Mouse (Mus musculus) midbrain, embryonic 15.5 days (tissue): Measurements from ENCODE around the gene Tefm. TPM values are rescaled to one million over a fixed set of nuclear protein-coding genes. Genes with fewer than 3 reads are reported as not detected.

Experiments
- ATAC-seq: fragments of 200-750 bp; cut with Nextera tagmentation; replicated peaks from 2 replicates; pipeline ENCODE4 v1.8.0; 2017; ENCODE audit warnings: moderate TSS enrichment
- H3K27ac ChIP-seq: fragments of 300-500 bp; sonication (generic); 2 replicates; pipeline ENCODE4 v1.5.1; 2015; ENCODE audit warnings: mild to moderate bottlenecking, inconsistent platforms
- H3K27me3 ChIP-seq: fragments of 300-500 bp; sonication (generic); replicated peaks from 2 replicates; pipeline ENCODE4 v1.6.1; 2015; ENCODE audit warnings: inconsistent platforms
- H3K36me3 ChIP-seq: fragments of 300-500 bp; sonication (generic); replicated peaks from 2 replicates; pipeline ENCODE4 v1.6.1; 2015; ENCODE audit warnings: inconsistent platforms
- H3K4me1 ChIP-seq: fragments of 300-500 bp; sonication (generic); 2 replicates; pipeline ENCODE4 v1.6.1; 2015; ENCODE audit warnings: inconsistent platforms
- H3K4me2 ChIP-seq: fragments of 300-500 bp; sonication (generic); 2 replicates; pipeline ENCODE4 v1.6.1; 2015; ENCODE audit warnings: inconsistent platforms, mild to moderate bottlenecking, moderate library complexity
- H3K4me3 ChIP-seq: fragments of 300-500 bp; sonication (generic); 2 replicates; pipeline ENCODE4 v1.5.1; 2015; ENCODE audit warnings: mild to moderate bottlenecking, inconsistent platforms
- H3K9ac ChIP-seq: fragments of 300-500 bp; sonication (generic); 2 replicates; pipeline ENCODE4 v1.6.1; 2015; ENCODE audit warnings: mild to moderate bottlenecking, inconsistent platforms
- H3K9me3 ChIP-seq: fragments of 300-500 bp; sonication (generic); 2 replicates; pipeline ENCODE4 v1.6.1; 2016; ENCODE audit warnings: inconsistent platforms
- WGBS: fragments of 180-500 bp; shearing (Covaris S2); methylation state at CpG from one replicate; pipeline ENCODE4 v1.1.7; 2015; ENCODE audit warnings: mixed read lengths; 5-methylcytosine and 5-hydroxymethylcytosine counted together
- polyA plus RNA-seq: library from polyadenylated mRNA; unstranded; fragments of >200 nt; fragmentation: Nextera tagmentation; extraction: Ambion mirVana; gene quantifications from 2 replicates; pipeline ENCODE4 v1.2.1, GENCODE M21; 2015

Tefm gene
- polyA plus RNA-seq, 1 experiment from 2014 or later = 20.2 TPM

DNA sequence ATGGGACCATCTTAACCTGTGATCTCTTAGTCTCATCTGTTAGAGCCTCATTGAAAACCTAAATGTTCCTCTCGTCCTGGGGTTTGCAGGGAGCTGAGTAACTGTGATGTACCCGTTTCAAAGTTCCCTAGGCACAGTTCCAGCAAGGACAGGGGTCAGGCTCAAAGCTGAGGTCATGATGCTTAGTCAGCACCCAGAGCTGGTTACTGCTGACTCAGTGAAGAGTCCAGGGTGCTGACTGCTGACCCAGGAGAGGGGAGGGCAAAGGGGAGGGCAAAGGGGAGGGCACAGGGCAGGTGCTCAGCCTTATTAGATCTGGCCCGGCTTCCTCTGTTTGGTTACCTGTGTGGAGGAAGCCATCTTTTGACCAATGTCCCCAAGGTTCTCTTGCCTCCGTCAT, 29.9 kb upstream of the Tefm start:
- Histone ChIP-seq H3K27ac (no peak overlapping the region), H3K4me3 (no peak overlapping the region), H3K27me3 (no peaks in the 10 kb centered on the region), H3K9me3 (no peaks in the 10 kb centered on the region), H3K4me1 (no peaks in the 10 kb centered on the region), H3K36me3 (no peaks in the 10 kb centered on the region), H3K9ac (no peak overlapping the region), H3K4me2 (no peak overlapping the region)
- WGBS = 77% methylated on average over 4 of the region's 4 CpGs
- no peak for ATAC-seq

DNA sequence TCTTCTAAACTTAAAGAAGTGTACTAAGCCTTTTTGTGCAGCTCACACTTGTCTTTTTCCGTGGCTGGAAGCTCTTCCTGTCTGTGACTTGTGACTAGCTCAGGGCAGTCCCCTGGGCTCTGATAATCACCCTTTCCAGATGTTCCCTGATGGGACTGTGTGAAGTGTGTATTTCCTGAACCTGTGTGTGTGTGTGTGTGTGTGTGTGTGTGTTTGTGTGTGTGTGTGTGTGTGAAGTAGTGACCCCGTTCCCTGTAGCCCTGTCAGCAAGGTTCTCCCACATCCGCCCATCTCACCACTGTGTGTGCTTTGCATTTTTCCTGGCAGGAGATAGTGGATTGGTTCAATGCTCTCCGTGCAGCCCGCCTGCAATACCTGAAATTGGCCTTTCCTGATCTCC, 28.4 kb upstream of the Tefm start:
- ATAC-seq = no peak
- H3K4me3 ChIP-seq = no peak overlapping the region
- H3K9me3 ChIP-seq = no peaks in the 10 kb centered on the region
- 79% methylated on average over 5 of the region's 5 CpGs for WGBS
- H3K27me3 ChIP-seq = no peaks in the 10 kb centered on the region
- no peaks in the 10 kb centered on the region for H3K36me3 ChIP-seq
- H3K9ac ChIP-seq = no peak overlapping the region
- H3K4me2 ChIP-seq = no peak overlapping the region
- H3K27ac ChIP-seq = no peak overlapping the region
- H3K4me1 ChIP-seq = no peaks in the 10 kb centered on the region

DNA sequence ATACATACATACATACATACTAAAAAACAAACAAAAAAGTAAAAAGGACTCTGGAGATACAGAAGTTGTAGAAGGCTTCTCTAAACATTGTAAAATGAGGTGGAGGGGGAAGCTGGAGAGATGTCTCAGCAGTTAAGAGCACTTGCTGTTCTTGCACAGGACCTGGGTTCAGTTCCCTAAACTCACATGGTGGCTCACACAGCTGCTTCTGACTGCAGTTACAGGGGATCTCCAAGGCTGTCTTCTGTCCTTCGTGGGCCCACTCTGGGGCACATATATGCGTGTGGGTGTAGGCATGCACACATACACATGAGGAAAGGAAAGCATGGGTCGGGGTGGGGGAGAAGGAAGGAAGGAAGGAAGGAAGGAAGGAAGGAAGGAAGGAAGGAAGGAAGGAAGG, 27.7 kb upstream of the Tefm start:
- Histone ChIP-seq H3K4me2 (no peak overlapping the region), H3K4me3 (no peak overlapping the region), H3K9ac (no peak overlapping the region), H3K27me3 (no peaks in the 10 kb centered on the region), H3K36me3 (no peaks in the 10 kb centered on the region), H3K27ac (no peak overlapping the region), H3K9me3 (no peaks in the 10 kb centered on the region), H3K4me1 (no peaks in the 10 kb centered on the region)
- no peak for ATAC-seq
- WGBS = 95% methylated on average over 3 of the region's 3 CpGs

DNA sequence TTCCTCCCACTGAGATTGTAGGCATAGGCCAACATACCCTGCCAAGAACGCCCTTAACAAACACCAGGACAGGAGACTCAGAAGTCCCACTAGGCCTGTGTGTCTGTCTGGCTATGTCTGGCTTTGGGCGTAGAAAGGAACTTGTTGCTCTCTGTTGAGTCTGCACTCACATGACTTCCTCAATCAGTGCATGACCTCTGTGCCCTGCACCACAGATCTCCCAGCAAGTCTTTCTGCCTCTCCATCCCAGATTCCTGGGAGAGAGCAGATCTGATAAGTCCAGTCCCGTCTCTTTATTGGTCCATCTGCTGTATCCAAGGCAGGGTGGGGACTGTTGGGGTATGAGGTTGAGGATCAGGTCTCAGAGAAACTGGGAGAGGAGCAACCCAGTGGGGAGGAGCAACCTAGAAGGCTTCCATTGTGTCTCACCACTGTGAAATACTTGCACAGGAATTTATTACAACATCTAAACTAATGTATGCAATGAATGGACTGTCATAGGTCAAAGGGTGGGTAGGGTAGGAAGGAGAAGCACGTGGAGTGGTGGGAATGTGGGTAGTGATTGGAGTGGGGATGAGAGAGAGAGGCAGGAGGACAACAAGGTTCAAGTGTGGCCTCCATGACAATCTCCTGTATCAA, 26.8 kb upstream of the Tefm start:
- H3K9me3 ChIP-seq = no peaks in the 10 kb centered on the region
- H3K9ac ChIP-seq = no peak overlapping the region
- no peak overlapping the region for H3K4me3 ChIP-seq
- 84% methylated on average over 4 of the region's 4 CpGs for WGBS
- H3K27ac ChIP-seq = no peak overlapping the region
- H3K36me3 ChIP-seq = no peaks in the 10 kb centered on the region
- H3K4me1 ChIP-seq = no peaks in the 10 kb centered on the region
- H3K4me2 ChIP-seq = no peak overlapping the region
- ATAC-seq = no peak
- no peaks in the 10 kb centered on the region for H3K27me3 ChIP-seq

DNA sequence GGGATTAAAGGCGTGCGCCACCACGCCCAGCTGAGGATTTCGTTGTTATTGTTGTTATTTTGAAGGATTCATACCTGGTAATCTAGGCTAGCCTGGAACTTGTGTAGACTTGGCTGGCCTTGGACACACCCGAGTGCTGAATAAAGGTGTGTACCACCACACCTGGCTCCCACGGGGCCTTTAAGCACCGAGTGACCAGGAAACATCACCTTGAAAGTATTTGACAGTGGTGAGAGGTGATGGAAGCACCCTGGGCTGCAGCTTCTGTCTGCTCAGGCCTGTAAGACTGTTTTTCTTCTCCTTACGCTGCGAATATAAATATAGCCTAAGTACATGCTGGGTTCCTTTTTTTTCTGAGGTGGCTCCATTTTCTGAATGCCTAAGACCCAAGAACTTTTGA, 26.1 kb upstream of the Tefm start:
- Histone ChIP-seq H3K9ac (no peak overlapping the region), H3K36me3 (no peaks in the 10 kb centered on the region), H3K27ac (no peak overlapping the region), H3K27me3 (no peaks in the 10 kb centered on the region), H3K4me3 (no peak overlapping the region), H3K9me3 (no peaks in the 10 kb centered on the region), H3K4me2 (no peak overlapping the region), H3K4me1 (no peaks in the 10 kb centered on the region)
- no peak for ATAC-seq
- WGBS = 93% methylated on average over 9 of the region's 9 CpGs

DNA sequence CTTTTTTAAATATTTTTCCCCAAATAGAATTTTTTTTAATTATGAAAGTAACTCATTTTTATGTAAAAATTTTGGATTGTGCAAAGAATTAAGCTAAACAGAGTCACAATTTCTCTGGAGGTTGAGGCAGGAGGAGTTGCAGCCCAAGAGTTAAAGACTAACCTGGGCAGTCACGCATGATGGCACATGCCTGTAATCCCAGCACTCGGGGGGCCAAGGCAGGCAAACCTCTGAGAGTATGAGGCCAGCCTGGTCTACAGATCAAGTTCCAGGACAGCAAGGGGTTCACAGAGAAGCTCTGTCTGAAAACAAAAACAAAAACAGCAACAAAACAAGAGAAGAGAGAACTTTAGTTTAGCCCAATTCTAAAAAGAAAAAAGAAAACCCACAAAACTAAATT, 22.2 kb upstream of the Tefm start:
- no peak overlapping the region for H3K4me2 ChIP-seq
- no peak for ATAC-seq
- no peaks in the 10 kb centered on the region for H3K27me3 ChIP-seq
- 46% methylated on average over 2 of the region's 2 CpGs for whole genome bisulfite sequencing
- no peak overlapping the region for H3K9ac ChIP-seq
- H3K9me3 ChIP-seq = no peaks in the 10 kb centered on the region
- H3K36me3 ChIP-seq = no peaks in the 10 kb centered on the region
- no peak overlapping the region for H3K27ac ChIP-seq
- H3K4me3 ChIP-seq = no peak overlapping the region
- H3K4me1 ChIP-seq = no peaks in the 10 kb centered on the region

DNA sequence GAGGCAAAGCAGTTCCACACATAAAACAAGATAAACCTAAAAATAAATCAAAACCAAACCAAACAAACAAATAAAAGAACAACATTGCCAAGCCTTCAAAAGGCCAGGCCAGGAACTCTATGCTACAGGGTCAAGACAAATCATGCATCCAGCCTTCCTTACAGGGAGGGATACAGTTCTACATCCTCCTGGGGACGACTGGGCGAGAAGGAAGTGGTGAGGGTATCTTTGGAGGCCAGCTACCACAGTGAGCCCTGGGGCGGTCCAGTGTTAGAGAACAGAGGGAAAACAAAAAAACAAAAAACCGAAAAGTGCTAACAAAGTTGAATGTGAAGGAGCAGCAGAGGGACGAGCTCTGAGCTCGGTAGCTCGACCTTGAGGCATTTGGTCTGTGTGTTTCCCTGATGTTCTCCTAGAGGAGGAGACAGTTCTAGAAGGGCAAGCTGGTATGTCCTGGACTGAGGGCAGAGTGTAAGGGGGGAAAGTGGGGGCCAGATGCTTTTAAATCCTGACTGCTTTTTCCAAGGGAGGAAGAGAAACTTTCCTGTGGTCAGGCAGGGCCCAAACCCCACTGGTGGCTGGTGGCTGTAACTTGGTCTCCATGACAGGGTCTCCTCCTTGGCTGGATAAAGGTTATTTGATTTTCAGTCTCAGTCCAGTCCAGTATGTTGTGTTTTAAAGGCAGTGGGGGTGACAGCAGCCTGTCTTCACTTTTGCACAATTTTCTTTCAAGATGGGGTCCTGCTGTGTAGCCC, 21.6 kb upstream of the Tefm start:
- no peaks in the 10 kb centered on the region for H3K4me1 ChIP-seq
- H3K9ac ChIP-seq = no peak overlapping the region
- H3K27me3 ChIP-seq = no peaks in the 10 kb centered on the region
- WGBS = 75% methylated on average over 7 of the region's 7 CpGs
- no peaks in the 10 kb centered on the region for H3K9me3 ChIP-seq
- H3K36me3 ChIP-seq = no peaks in the 10 kb centered on the region
- no peak overlapping the region for H3K4me2 ChIP-seq
- ATAC-seq = no peak
- H3K4me3 ChIP-seq = no peak overlapping the region
- H3K27ac ChIP-seq = no peak overlapping the region

DNA sequence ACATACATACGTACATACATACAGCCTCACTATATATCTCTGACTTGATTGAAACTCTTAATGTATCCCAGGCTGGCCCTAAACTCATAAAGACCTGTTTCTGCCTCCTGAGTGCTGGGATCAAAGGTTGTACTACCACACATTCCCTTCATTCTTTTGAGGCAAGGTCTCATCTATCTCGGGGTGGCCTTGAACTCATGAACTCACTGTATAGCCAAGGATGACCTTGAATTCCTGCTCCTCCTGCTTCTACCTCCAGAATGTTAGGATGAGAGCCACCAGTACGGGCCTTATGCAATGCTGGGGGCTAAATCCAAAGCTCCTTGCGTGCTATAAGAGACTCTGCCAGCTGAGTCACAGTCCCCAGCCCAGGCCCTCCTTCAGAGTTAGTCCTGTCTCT, 19.1 kb upstream of the Tefm start:
- Histone ChIP-seq H3K4me1 (no peaks in the 10 kb centered on the region), H3K4me3 (no peak overlapping the region), H3K9ac (no peak overlapping the region), H3K4me2 (no peak overlapping the region), H3K9me3 (no peaks in the 10 kb centered on the region), H3K27ac (no peak overlapping the region), H3K36me3 (no peaks in the 10 kb centered on the region), H3K27me3 (peaks cover 6% of the 10 kb centered on the region; the same call in 1 of the 2 replicates)
- ATAC-seq = no peak
- WGBS = 85% methylated on average over 4 of the region's 4 CpGs

DNA sequence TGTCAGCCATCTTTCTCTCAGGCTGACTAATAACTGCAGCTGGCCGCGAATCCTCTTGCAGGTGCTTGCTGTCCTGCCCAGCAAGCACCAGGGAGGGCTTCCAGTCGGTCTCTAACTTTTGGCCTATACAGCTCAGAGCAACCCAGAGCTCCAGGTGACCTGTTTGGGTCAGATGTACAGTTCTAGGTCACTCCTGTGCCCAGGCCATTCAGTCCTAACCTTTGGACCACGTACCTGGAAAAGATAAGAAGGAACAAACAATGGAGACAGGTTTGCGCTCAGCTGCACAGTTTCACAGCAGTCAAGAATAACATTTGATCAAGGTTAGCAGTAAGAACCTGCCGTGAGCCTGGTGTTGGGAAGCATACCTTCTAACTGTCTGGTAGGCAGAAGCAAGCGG, 17.0 kb upstream of the Tefm start:
- Histone ChIP-seq H3K4me2 (no peak overlapping the region), H3K9me3 (no peaks in the 10 kb centered on the region), H3K9ac (no peak overlapping the region), H3K36me3 (no peaks in the 10 kb centered on the region), H3K27me3 (peaks cover 24% of the 10 kb centered on the region), H3K4me3 (no peak overlapping the region), H3K27ac (no peak overlapping the region), H3K4me1 (peaks cover 5% of the 10 kb centered on the region; the same call in 1 of the 2 replicates)
- 82% methylated on average over 7 of the region's 7 CpGs for WGBS
- no peak for ATAC-seq

DNA sequence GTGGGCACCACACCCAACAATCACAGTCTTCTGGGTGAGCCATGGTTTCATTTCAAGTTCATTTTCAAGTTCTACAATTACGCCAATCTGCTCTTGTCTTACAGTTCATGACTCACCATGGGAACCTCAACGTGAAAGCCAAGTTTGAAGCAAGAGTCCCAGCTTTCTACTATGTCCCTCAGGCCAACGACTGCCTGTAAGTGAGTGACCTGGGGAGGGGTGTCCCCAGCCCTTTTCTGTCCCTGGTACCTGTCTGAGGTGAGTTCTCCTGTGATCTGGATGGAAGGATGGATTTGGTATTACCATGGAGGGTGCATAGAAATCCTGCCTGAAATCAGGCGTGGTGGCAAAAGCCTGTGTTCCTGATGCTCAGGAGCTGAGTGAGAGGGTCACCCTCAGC, 14.9 kb upstream of the Tefm start:
- no peak overlapping the region for H3K4me2 ChIP-seq
- no peak overlapping the region for H3K27ac ChIP-seq
- ATAC-seq = no peak
- peaks cover 44% of the 10 kb centered on the region for H3K27me3 ChIP-seq
- no peaks in the 10 kb centered on the region for H3K9me3 ChIP-seq
- no peak overlapping the region for H3K9ac ChIP-seq
- WGBS = 82% methylated on average over 4 of the region's 4 CpGs
- H3K4me1 ChIP-seq = peaks cover 8% of the 10 kb centered on the region; the same call in 1 of the 2 replicates
- no peak overlapping the region for H3K4me3 ChIP-seq
- H3K36me3 ChIP-seq = no peaks in the 10 kb centered on the region

DNA sequence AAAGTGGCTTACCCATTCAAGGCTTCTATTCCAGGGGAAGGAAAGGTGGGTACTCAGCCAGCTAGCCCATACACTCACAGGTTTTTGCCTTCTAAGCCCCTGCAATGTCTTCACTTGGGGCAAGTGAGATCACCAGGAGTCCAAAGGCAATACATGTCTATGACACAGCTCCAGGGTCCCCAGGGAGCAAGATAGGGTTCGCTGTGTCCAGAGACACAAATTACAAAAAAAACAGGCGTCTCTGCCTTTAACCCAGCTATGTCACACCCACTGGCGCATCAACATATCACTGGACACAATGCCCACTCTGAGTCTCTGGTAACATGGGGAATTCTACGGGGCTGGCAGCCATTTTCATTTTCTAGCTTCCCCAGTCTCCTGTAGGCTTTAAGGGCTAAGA, 14.0 kb upstream of the Tefm start:
- Histone ChIP-seq H3K4me1 (peaks cover 8% of the 10 kb centered on the region; the same call in 1 of the 2 replicates), H3K27ac (no peak overlapping the region), H3K36me3 (no peaks in the 10 kb centered on the region), H3K4me2 (no peak overlapping the region), H3K9ac (no peak overlapping the region), H3K4me3 (no peak overlapping the region), H3K9me3 (no peaks in the 10 kb centered on the region), H3K27me3 (peaks cover 44% of the 10 kb centered on the region)
- no peak for ATAC-seq
- WGBS = 76% methylated on average over 4 of the region's 4 CpGs

DNA sequence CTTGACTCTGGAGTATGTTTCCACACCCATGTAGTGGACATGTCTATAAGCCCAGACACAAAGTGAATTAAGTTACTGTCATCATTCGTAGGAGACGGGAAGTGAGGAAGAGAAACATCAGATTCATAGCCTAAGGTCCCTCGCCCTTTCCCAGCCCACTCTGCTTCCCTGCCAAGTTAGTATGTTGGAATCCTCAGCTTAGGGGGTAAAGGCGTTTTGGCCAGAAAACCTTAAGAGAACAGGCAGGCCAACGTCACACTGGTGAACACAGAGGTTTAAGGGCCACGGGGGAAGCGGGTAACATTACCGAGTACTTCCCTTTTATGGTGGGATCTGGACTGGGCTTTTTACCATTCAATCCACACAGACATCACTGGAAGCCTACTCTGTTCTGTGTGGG, 13.6 kb upstream of the Tefm start:
- peaks cover 44% of the 10 kb centered on the region for H3K27me3 ChIP-seq
- H3K9ac ChIP-seq = no peak overlapping the region
- WGBS = 85% methylated on average over 8 of the region's 8 CpGs
- H3K9me3 ChIP-seq = no peaks in the 10 kb centered on the region
- ATAC-seq = no peak
- no peak overlapping the region for H3K4me2 ChIP-seq
- H3K4me3 ChIP-seq = no peak overlapping the region
- no peak overlapping the region for H3K27ac ChIP-seq
- H3K36me3 ChIP-seq = no peaks in the 10 kb centered on the region
- H3K4me1 ChIP-seq = peaks cover 8% of the 10 kb centered on the region; the same call in 1 of the 2 replicates

DNA sequence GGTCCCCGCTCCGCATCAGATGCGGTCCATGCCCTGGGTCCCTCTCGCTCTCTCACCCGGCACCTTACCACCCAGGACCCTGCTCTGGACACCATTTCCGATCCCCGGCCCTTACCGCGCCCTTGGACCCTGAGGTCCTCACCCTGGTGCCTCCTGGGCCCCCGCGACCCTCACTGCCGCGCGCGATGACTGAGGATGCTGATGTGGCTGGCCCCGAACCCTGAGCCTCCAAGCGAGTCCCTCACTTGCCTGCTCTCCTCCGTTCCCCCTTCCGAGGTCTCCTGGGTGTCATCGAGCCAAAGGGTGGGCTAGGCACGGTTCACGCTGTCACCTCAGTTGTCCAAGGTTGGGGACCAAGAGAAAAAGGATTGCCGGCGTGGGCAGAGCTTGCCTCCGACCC, 12.5 kb upstream of the Tefm start:
- Histone ChIP-seq H3K4me1 (peaks cover 8% of the 10 kb centered on the region; the same call in 1 of the 2 replicates), H3K36me3 (no peaks in the 10 kb centered on the region), H3K27ac (no peak overlapping the region), H3K4me2 (peak overlapping the region; percentile 56), H3K9ac (peak overlapping the region; percentile 29; the same call in 1 of the 2 replicates), H3K4me3 (peak overlapping the region; percentile 39), H3K9me3 (no peaks in the 10 kb centered on the region), H3K27me3 (peaks cover 44% of the 10 kb centered on the region)
- 28% methylated on average over 25 of the region's 25 CpGs for WGBS
- no peak for ATAC-seq
